Mouse (Mus musculus) cortical plate, adult 2 months (tissue): ENCODE measurements around the gene Ceacam13. TPM values are rescaled to one million over a fixed set of nuclear protein-coding genes. Genes with fewer than 3 reads are reported as not detected.
"Not testable (repeated sequence)": the region's sequence is repeated elsewhere in the genome, so short reads cannot be mapped to it uniquely, and the experiment has no call there.

ENCODE experiments used
- H3K27ac ChIP-seq: fragments of 200-500 bp; 2 replicates; pipeline ENCODE4 v1.5.1; 2012; ENCODE audit warnings: low read length, control low read depth, inconsistent platforms; ENCODE audit not compliant: insufficient read depth
- H3K4me1 ChIP-seq: fragments of 200-500 bp; 2 replicates; pipeline ENCODE4 v1.6.1; 2011; ENCODE audit warnings: low read length; ENCODE audit not compliant: control insufficient read depth, insufficient read depth
- H3K4me3 ChIP-seq: fragments of 200-500 bp; 2 replicates; pipeline ENCODE4 v1.5.1; 2011; ENCODE audit warnings: mild to moderate bottlenecking, low read length, control low read depth; ENCODE audit not compliant: insufficient read depth
- CTCF ChIP-seq: fragments of 200-500 bp; IDR thresholded peaks from 2 replicates; pipeline ENCODE4 v1.5.1; 2011; ENCODE audit warnings: mild to moderate bottlenecking, control low read depth, low read length; ENCODE audit not compliant: insufficient read depth; ENCODE audit errors: extremely low read depth
- POLR2A ChIP-seq: fragments of 200-500 bp; IDR thresholded peaks from 2 replicates; pipeline ENCODE4 v1.6.1; 2011; ENCODE audit warnings: mild to moderate bottlenecking, low read length, control low read depth; ENCODE audit not compliant: insufficient read depth; ENCODE audit errors: extremely low read depth
- polyA plus RNA-seq: library from polyadenylated mRNA; depleted of rRNA; stranded (reverse); fragments of >200 nt; gene quantifications from 2 replicates; pipeline ENCODE4 v1.2.3, GENCODE M21; 2012; rRNA removed

Gene Ceacam13
- not detected in 2 replicates for polyA plus RNA-seq

- no peak within 1 kb of the TSS for H3K4me3 ChIP-seq
Measured at GRCm38 (mm10) chr7:18009589-18009988, at the start of gene Ceacam13. TSS of gene Ceacam13 (plus strand) at chr7:18009889.

GRCm38 (mm10) chr7:17971824-17972223 is 37.9 kb upstream of the Ceacam13 start, which contains the start of gene Ceacam11:
TSS of gene Ceacam11 (plus strand) at chr7:17972124.
- no peak within 1 kb of the TSS for H3K27ac ChIP-seq
- no peak for TF ChIP-seq POLR2A
- H3K4me3 ChIP-seq = no peak within 1 kb of the TSS
- H3K4me1 ChIP-seq = no peaks in the 10 kb centered on the region

More at GRCm38 (mm10) chr7:18009589-18009988, at the start of gene Ceacam13:
- no peak within 1 kb of the TSS for H3K27ac ChIP-seq
- TF ChIP-seq POLR2A (no peak), CTCF (no peak)
- H3K4me1 ChIP-seq = no peaks in the 10 kb centered on the region

GRCm38 (mm10) chr7:18001131-18001530 is 8.6 kb upstream of the Ceacam13 start:
- not testable (repeated sequence) for H3K27ac ChIP-seq, H3K4me1 ChIP-seq, H3K4me3 ChIP-seq

- no peak for TF ChIP-seq CTCF
- Histone ChIP-seq H3K4me1 (no peaks in the 10 kb centered on the region), H3K4me3 (no peak within 1 kb of the TSS), H3K27ac (no peak within 1 kb of the TSS)
Measured at GRCm38 (mm10) chr7:18065629-18066028, 55.9 kb downstream of the Ceacam13 start, which contains the start of gene Ceacam12. TSS of gene Ceacam12 (plus strand) at chr7:18065929.

Other genes with a start within 250 kb of the Ceacam13 start
- gene Ceacam14, start 197.3 kb upstream of the Ceacam13 start, polyA plus RNA-seq = not detected in 2 replicates
- gene Gm5155, start 138.1 kb upstream of the Ceacam13 start, polyA plus RNA-seq = not detected in 2 replicates
- gene Ceacam11, start 37.8 kb upstream of the Ceacam13 start, polyA plus RNA-seq = not detected in 2 replicates
- not detected in 2 replicates for gene Ceacam12, start 56.0 kb downstream of the Ceacam13 start, polyA plus RNA-seq
- not detected in 2 replicates for gene Igfl3, start 166.6 kb downstream of the Ceacam13 start, polyA plus RNA-seq
- gene Mill1, start 235.5 kb downstream of the Ceacam13 start, polyA plus RNA-seq = not detected in 2 replicates